Mouse (Mus musculus) liver, postnatal 0 days (tissue): ENCODE measurements around the gene Rbms3. TPM values are rescaled to one million over a fixed set of nuclear protein-coding genes. Genes with fewer than 3 reads are reported as not detected.

Source experiments
- ATAC-seq: fragments of 200-750 bp; cut with Nextera tagmentation; 2 replicates; pipeline ENCODE4 v1.8.0; 2017; ENCODE audit warnings: mild to moderate bottlenecking, moderate library complexity
- DNase-seq: peaks from one replicate; pipeline ENCODE4 v3.0.0-alpha.2; 2016
- H3K27ac ChIP-seq: fragments of 300-500 bp; sonication (generic); 2 replicates; pipeline ENCODE4 v1.5.1; 2014; ENCODE audit warnings: antibody characterized with exemption, moderate library complexity, mild to moderate bottlenecking, low read depth
- H3K27me3 ChIP-seq: fragments of 300-500 bp; sonication (generic); 2 replicates; pipeline ENCODE4 v1.6.1; 2014; ENCODE audit warnings: low read length, control low read depth, mixed read lengths; ENCODE audit not compliant: insufficient read depth
- H3K36me3 ChIP-seq: fragments of 300-500 bp; sonication (generic); replicated peaks from 2 replicates; pipeline ENCODE4 v1.6.1; 2014; ENCODE audit warnings: mild to moderate bottlenecking, control low read depth, low read length, moderate library complexity, mixed read lengths; ENCODE audit not compliant: insufficient read depth
- H3K4me1 ChIP-seq: fragments of 300-500 bp; sonication (generic); 2 replicates; pipeline ENCODE4 v1.6.1; 2014; ENCODE audit warnings: antibody characterized with exemption, mild to moderate bottlenecking, control low read depth; ENCODE audit not compliant: insufficient read depth
- H3K4me2 ChIP-seq: fragments of 300-500 bp; sonication (generic); 2 replicates; pipeline ENCODE4 v1.6.1; 2014; ENCODE audit warnings: low read depth, mild to moderate bottlenecking, low read length, moderate library complexity, mixed read lengths
- H3K4me3 ChIP-seq: fragments of 300-500 bp; sonication (generic); 2 replicates; pipeline ENCODE4 v1.5.1; 2014; ENCODE audit warnings: low read depth, low read length
- H3K9ac ChIP-seq: fragments of 300-500 bp; sonication (generic); replicated peaks from 2 replicates; pipeline ENCODE4 v1.6.1; 2014; ENCODE audit warnings: mild to moderate bottlenecking, moderate library complexity
- H3K9me3 ChIP-seq: fragments of 300-500 bp; sonication (generic); 2 replicates; pipeline ENCODE4 v1.6.1; 2016; ENCODE audit warnings: mild to moderate bottlenecking, control low read depth, low read length, mixed read lengths
- CTCF ChIP-seq: sonication (generic); IDR thresholded peaks from 2 replicates; pipeline ENCODE4 v1.5.1; 2016; ENCODE audit warnings: antibody characterized with exemption, low read depth
- EP300 ChIP-seq: IDR thresholded peaks from 2 replicates; pipeline ENCODE4 v1.6.1; 2016; ENCODE audit warnings: antibody characterized with exemption, low read depth, mild to moderate bottlenecking
- WGBS: fragments of 180-500 bp; shearing (Covaris S2); extraction: QIAGEN DNeasy Blood & Tissue Kit; methylation state at CpG from one replicate; pipeline ENCODE4 v1.1.7; 2014; ENCODE audit not compliant: insufficient replicate concordance; 5-methylcytosine and 5-hydroxymethylcytosine counted together
- polyA plus RNA-seq: library from polyadenylated mRNA; unstranded; fragments of >200 nt; fragmentation: Nextera tagmentation; extraction: Ambion mirVana; gene quantifications from 2 replicates; pipeline ENCODE4 v1.2.1, GENCODE M21; 2015

Gene Rbms3
- polyA plus RNA-seq, 1 experiment from 2014 or later = 2.8 TPM

DNA sequence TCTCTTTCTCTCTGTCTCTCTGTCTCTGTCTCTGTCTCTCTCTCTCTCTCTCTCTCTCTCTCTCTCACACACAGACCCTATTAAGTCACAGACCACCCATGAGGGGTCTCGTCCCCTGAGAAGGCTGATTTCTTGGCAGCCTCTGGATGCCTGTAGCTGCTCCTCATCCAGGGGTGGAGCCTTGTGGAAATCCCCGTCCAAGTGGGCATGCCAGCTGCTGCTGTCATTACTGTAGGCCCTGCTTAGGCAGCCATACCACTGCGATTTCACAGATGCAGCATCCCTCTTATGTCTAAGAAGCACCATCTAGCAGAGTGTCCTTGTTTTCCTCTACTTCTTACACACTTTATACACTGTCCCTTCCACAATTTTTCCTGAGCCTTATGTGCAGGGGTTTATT, 216.5 kb downstream of the Rbms3 start:
- no peak for ATAC-seq
- H3K27me3 ChIP-seq = no peaks in the 10 kb centered on the region
- no peaks in the 10 kb centered on the region for H3K36me3 ChIP-seq

DNA sequence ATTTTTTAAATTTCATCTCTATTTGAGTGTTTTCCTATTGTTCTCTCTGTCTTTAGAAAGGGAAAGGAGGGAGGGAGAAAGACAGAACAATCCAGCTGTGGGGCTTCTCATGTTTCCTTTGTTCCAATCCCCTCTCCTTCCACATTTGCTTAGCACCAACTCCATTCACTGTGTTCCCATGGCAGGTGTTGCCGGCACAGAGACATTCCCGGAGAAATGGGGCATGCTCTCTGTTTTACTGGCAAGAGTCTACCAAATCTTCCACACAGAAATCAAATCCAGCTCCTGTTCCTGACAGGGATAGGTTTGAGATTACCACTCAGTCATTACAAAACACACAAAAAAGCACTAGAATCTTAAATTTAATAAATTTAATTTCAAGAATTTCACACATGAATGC, 217.1 kb downstream of the Rbms3 start:
- DNase-seq (no peak), ATAC-seq (no peak)
- no peak overlapping the region for H3K9ac ChIP-seq
- H3K4me1 ChIP-seq = no peaks in the 10 kb centered on the region
- H3K9me3 ChIP-seq = no peaks in the 10 kb centered on the region
- WGBS = 77% methylated on average over 2 of the region's 2 CpGs
- no peak overlapping the region for H3K27ac ChIP-seq
- H3K4me3 ChIP-seq = no peak overlapping the region
- TF ChIP-seq EP300 (no peak), CTCF (no peak)
- H3K4me2 ChIP-seq = no peak overlapping the region
- H3K27me3 ChIP-seq = no peaks in the 10 kb centered on the region
- H3K36me3 ChIP-seq = no peaks in the 10 kb centered on the region

More for the DNA sequence above, 216.5 kb downstream of the Rbms3 start:
- H3K4me1 ChIP-seq = no peaks in the 10 kb centered on the region
- no peak overlapping the region for H3K27ac ChIP-seq
- no peak for DNase-seq
- no peaks in the 10 kb centered on the region for H3K9me3 ChIP-seq
- TF ChIP-seq CTCF = no peak
- TF ChIP-seq EP300 = no peak
- H3K4me2 ChIP-seq = no peak overlapping the region
- H3K9ac ChIP-seq = no peak overlapping the region
- 74% methylated on average over 3 of the region's 3 CpGs for WGBS
- H3K4me3 ChIP-seq = no peak overlapping the region

DNA sequence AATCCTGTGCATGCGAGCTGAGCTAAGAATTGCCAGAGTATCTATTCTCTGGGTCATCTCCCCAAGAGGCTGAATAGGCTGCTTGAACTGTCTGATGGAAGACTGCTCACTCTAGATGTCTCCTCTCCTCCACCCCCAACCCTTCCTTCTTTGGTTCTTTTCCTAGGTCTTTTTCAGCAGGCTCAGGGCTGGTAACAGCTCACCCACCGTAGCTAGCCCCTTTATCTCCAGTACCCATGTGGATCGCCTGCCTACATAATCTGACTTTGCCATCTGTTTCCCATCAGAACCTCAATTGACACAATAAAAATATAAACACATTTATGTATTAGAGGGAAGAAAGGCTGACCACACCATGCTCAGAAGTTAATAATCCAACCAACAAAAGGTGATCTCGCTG, 225.1 kb downstream of the Rbms3 start:
- no peaks in the 10 kb centered on the region for H3K27me3 ChIP-seq
- H3K9ac ChIP-seq = no peak overlapping the region
- H3K36me3 ChIP-seq = no peaks in the 10 kb centered on the region
- H3K27ac ChIP-seq = no peak overlapping the region
- ATAC-seq (no peak), DNase-seq (no peak)
- no peaks in the 10 kb centered on the region for H3K9me3 ChIP-seq
- H3K4me3 ChIP-seq = no peak overlapping the region
- no peak overlapping the region for H3K4me2 ChIP-seq
- TF ChIP-seq CTCF (no peak), EP300 (no peak)
- WGBS = 61% methylated on average over 4 of the region's 4 CpGs
- no peaks in the 10 kb centered on the region for H3K4me1 ChIP-seq

DNA sequence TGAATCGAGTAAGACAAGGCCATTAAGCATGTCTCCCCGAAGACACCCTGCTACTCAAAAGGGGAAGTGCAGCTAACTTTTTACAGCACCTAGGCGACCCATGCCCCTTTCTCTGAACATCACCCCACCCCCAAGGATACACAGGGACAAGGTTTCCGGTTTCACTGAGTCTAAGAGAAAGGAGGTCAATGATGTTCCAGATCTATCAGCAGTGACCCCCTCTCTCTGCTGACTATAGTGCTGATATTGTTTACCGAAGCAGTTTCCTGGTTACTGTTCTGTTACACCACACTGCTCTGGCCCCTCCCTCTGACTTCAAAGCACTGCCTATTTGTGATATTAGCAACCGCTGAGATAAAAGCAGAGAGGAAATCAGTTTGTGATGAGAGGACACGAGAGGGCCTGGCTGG, 229.4 kb downstream of the Rbms3 start:
- ATAC-seq = peak; percentile 45
- WGBS = 7% methylated on average over 7 of the region's 7 CpGs
- H3K9me3 ChIP-seq = no peaks in the 10 kb centered on the region

DNA sequence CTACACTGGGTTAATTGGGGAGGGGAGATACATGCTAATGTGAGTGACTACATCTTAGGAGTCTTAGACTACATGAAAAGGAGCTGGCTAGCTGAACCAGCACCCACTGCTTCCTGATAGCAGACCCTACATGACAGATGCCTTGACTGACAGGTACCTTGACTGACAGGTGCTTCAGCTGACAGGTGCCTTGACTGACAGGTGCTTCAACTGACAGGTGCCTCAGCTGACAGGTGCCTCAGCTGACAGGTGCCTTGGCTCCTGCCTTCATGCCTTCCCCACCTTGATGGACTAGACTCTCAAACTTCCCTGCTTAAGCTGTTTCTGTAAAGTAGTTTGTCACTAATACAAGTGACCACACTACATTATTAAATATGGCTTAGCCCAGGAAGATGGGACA, 232.6 kb downstream of the Rbms3 start:
- no peak overlapping the region for H3K27ac ChIP-seq
- H3K27me3 ChIP-seq = no peaks in the 10 kb centered on the region
- H3K9ac ChIP-seq = no peak overlapping the region
- no peak overlapping the region for H3K4me2 ChIP-seq
- ATAC-seq = no peak
- no peaks in the 10 kb centered on the region for H3K9me3 ChIP-seq
- H3K4me1 ChIP-seq = no peaks in the 10 kb centered on the region
- H3K36me3 ChIP-seq = no peaks in the 10 kb centered on the region
- TF ChIP-seq EP300 (no peak), CTCF (no peak)
- H3K4me3 ChIP-seq = no peak overlapping the region
- DNase-seq = no peak

More for the DNA sequence above, 229.4 kb downstream of the Rbms3 start:
- Histone ChIP-seq H3K27me3 (no peaks in the 10 kb centered on the region), H3K4me3 (no peak overlapping the region), H3K27ac (no peak overlapping the region), H3K9ac (no peak overlapping the region), H3K4me2 (no peak overlapping the region; the same call in 1 of the 2 replicates), H3K4me1 (no peaks in the 10 kb centered on the region), H3K36me3 (no peaks in the 10 kb centered on the region)
- no peak for DNase-seq
- TF ChIP-seq CTCF (no peak), EP300 (no peak)

DNA sequence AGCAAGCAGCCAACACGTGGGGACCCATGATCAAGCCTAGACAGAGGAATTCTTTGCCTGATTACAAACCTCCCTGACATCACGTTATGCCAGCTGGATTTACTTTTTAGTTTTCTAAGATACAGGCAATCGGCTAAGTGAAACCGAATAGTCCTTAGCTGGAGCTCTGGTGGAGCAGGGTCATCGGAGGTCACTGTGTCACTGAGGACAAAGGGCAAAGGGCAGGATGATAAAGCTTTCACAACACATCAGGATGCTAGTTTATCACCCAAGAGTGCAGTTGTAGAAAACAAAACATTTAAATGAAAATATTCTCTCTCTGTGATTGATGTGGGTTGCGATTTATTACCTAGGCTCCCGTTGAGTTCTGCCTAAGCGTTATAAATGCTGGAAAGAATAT, 233.1 kb downstream of the Rbms3 start:
- ATAC-seq = no peak
- WGBS = 70% methylated on average over 8 of the region's 8 CpGs
- H3K9ac ChIP-seq = no peak overlapping the region
- H3K36me3 ChIP-seq = no peaks in the 10 kb centered on the region
- H3K4me3 ChIP-seq = no peak overlapping the region
- no peaks in the 10 kb centered on the region for H3K9me3 ChIP-seq
- no peak for TF ChIP-seq CTCF
- H3K27ac ChIP-seq = no peak overlapping the region
- H3K4me2 ChIP-seq = no peak overlapping the region
- no peaks in the 10 kb centered on the region for H3K4me1 ChIP-seq
- no peaks in the 10 kb centered on the region for H3K27me3 ChIP-seq
- no peak for DNase-seq
